Mouse (Mus musculus) mature B cell (primary cell): ENCODE data around the gene Rab20.
"Not testable (repeated sequence)": the region's sequence is repeated elsewhere in the genome, so short reads cannot be mapped to it uniquely, and the experiment has no call there.

ENCODE experiments used
- in situ Hi-C: fragments of 300-500 bp; cut with MboI; formaldehyde crosslinking; loops from 2 replicates; pipeline ENCODE4 v1.14.3; 2019

Rab20 gene

DNA sequence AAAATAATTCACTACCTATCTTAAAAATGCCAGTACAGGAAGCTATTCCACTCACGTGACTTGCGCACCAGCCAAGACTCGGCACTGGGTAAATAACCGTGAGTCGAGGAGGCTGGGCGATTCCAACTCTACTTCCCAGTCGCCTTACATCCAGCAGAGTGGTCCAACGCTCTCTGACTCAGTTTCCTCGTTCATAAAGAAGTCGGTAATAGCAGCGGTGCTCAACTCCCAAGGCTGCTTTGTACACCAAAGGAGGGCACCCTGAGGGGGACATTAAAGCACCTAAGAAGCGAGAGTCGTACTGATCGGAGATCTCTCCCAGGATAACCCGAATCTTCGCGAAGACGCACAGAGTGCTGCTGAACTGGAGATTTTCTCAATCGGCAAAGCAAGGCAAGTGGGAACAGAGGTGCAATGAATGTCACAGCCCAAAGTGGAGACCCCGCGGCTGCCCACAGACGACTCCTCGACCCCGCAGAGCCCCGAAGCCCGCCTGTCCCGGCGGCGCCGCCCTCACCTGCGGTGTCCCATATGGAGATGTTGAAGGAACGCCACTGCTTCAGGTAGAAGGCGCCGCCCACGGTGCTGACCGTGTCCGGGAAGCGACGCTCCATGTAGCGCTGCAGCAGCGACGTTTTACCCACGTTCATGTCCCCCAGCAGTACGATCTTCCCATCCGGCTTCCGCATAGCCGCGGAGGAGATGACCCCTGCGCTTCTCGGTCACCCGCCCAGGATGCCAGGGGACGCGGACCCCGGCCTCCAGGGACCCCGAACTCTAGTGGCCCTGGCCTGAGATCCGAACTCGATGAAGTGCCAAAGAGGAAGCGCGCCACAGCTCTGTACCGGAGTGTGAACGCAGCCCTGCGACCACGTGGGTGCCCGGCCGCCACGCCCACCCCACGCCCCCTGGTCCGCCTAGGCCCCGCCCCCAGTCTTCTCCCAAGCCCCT lies at the start of gene Rab20:
Rab20 (minus strand) TSS at position 900 of the 951 bp plus-strand sequence.
- in situ Hi-C loops = no loop called here

DNA sequence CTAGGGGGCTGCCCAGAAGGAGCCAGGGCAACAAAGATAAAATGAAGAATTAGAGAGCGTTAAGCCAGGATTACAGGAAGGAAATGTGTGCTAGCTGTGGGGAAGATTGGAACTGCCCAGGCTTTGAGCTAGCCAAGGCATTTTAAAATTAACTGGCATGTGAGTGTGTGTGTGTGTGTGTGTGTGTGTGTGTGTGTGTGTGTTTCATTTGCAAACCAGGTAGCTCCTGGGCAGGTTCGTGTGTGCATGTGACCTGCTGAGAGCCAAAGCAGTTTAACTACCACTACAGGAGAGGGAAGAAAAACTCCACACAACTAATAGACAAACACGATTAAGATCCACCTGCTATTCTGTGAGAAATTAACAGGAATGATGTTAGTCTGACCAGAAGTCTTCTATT lies 44.8 kb upstream of the Rab20 start:
- in situ Hi-C loops = no loop called here

DNA sequence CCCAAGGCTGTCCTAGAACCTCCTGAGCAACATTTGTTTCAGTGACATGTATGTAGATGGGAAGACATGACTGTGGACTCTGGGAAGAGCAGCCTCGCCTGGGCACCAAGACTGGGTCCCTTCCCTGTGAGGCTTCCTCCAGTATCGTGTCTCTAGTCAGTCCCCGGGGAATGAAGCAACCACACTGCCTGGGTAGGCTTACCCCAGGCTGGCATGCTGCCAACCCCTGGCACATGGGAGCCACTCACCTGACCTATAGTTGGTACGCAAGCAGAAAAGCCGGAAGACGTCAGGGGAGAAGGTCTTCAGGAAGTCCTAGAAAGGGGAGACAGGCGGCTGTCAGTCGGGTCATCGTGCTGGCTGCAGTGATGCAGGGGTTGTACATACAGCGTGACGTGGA lies 40.2 kb upstream of the Rab20 start:
- in situ Hi-C loops = no loop called here

DNA sequence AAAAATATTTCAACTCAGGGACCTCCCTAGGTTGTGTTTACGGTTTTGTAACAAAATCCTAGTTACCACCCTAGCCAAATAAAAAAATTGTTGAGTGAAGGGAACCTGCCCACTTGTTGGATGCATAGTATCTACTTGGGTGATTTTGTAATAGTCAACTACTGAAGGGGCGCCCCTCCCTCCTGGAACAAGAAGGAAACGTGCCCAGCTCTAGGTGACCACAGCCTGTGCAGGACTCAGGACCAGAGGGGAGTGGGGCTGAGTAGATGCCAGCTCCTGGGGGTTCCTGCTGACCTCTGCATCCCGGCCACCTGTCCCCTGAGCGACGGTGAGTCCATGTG lies 39.5 kb upstream of the Rab20 start:
- in situ Hi-C loops = no loop called here

DNA sequence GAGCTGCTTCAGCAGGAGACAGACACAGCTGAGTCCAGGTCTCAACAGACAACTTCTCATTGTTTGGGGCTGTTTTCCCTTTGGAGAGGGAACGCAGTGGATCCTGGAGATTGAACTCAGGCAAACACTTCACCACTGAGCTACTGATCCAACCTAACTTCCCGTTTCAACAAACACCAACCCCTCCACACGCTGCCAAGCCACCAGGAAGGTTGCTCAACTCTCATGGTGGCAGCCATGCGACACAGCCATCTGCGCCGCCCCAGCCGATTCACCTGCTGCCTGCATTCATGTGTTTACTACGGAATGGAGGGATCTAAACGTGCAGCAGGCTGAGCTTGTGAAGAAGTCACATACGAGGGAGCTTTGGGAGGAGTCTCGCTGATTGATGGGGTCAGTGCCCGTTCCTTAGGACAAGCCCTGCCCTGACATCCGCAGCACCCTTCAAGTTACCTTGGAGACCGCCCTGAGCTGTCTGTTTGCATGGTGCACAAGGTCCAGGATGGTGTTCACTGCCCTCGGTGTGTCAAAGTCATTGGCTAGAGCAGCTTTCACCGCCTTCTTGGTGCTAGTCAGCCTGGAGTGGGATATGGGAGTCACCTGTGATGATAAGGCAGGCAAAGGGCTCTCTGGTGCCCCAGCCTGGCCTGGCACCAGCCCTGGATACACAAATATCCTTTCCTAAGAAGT lies 39.0 kb upstream of the Rab20 start:
- in situ Hi-C loops = no loop called here

DNA sequence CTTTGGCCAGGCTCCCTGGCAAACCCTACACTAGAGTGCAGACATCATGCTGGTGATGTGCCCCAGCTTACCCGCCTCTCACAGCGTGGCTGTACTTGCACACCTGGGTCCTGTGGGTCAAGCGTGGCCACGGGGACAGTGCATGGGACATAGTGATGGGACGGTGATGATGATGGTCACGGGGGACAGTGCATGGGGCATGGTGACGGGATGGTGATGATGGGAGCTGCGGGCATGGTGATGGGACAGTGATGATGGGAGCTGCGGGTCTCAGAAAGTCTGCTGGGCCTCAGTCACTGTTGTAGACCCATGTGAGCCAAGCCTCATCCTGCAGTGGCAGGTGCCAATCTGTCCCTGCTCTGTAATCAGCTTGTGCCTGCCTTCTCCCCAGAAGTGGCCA lies 37.8 kb upstream of the Rab20 start:
- in situ Hi-C loops = no loop called here

DNA sequence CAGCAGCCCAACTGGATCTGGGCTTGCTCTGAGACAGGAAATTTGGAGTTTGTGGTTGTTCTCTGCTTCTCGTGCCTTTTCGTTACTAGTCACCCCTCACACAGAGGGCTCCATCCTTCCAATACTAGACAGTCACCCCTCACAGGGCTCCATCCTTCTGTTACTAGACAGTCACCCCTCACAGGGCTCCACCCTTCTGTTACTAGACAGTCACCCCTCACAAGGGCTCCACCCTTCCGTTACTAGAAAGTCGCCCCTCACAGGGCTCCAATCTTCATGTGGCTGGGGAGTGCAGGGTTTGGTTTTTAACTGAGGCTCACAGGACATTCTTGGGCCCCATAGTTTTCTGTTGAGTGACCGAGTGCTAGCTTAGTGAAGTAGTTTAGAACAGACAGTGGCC lies 34.7 kb upstream of the Rab20 start:
- in situ Hi-C loops = no loop called here

DNA sequence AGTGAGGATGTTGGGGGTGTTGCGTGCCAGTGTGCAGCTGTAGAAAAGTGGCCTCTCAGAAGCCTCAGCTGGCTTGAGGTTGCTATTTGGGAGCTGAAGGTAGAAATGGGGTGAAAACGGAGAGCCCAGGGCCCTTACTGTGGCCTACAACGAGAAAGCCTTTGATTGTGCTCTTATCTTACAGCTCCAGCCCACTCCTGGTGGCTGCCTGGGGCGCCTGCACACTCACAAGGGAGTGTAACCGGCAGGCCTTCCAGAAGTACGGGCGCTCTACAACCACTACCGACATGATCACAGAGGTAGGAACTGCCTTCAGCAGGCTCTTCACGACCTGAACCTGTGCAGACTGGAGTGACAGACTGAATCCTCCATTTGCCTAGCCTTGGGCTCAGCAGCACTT lies 34.2 kb upstream of the Rab20 start:
- in situ Hi-C loops = no loop called here

DNA sequence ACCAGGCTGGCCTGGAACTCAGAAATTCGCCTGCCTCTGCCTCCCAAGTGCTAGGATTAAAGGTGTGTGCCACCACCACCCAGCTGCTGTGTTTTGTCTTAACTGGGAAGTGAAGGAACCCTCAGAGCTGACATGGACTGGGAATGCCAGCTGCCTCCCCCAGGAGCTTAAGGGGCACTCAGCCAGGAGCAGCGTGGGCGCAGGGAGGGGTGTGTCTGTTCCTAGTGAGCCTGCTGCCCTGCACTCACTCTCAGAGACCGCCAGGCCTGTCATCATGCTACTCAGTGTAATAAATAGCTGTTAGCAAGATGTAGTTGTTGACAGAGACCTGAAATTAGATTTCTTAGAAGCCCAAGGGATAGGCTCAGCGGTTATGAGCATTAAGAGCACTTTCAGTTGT lies 32.5 kb upstream of the Rab20 start:
- in situ Hi-C loops = no loop called here

DNA sequence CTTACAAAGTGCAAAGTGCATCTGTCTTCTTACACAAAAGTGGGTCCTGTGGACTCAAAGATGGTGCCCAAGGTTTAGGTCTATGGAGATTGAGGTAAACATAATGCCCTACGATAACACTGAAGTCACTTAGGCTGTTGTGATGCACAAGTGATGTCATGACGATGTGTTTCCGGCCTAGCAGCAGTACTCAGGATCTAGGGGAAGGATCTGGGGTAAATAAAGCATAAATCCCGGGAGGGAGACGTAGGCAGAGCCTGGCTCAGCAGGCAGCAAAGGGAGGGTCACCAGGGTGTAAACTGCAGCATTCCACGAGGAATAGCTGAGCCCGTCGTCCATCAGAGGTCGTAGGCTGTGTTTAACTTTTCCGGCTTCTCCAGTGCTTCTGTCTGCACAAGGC lies 30.4 kb upstream of the Rab20 start:
- in situ Hi-C loops = no loop called here

DNA sequence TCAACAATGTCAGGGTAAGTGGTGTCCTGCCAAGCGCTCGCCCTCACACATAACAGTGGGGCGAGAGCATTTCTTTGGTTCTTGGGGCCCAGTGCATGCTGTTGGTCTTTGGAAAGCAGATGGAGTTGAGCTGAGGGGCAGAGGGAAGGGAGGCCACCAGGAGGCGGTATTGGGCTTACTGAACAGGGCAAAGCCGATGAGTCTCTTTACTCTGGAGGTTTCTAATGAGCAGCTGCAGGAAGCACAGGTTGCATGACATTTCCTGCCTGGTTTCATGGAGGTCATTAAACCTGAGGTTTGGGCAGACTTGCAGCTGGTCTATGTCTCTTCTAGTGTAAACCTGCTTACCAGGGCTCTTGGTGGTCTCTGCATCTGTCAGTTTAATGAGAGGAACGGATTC lies 28.3 kb upstream of the Rab20 start:
- in situ Hi-C loops = no loop called here

DNA sequence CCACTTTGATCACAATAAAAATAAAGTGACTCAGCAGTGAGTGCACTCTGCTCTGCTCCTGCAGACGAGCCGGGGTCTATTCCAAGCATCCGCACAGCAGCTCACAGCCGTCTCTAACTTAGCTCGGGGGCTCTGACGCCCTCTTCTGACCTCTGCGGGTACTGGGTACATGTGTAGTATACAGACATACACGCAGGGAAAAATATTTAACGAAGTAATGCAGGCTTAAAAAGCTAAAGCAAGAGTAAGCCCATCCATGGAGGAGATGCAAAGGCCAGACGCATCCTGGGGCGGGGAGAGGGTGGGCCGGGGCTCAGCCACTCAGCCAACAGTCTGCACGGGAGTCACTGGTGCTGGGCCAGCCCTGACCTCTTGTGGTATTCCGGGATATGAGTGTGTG lies 27.6 kb upstream of the Rab20 start:
- in situ Hi-C loops = no loop called here

DNA sequence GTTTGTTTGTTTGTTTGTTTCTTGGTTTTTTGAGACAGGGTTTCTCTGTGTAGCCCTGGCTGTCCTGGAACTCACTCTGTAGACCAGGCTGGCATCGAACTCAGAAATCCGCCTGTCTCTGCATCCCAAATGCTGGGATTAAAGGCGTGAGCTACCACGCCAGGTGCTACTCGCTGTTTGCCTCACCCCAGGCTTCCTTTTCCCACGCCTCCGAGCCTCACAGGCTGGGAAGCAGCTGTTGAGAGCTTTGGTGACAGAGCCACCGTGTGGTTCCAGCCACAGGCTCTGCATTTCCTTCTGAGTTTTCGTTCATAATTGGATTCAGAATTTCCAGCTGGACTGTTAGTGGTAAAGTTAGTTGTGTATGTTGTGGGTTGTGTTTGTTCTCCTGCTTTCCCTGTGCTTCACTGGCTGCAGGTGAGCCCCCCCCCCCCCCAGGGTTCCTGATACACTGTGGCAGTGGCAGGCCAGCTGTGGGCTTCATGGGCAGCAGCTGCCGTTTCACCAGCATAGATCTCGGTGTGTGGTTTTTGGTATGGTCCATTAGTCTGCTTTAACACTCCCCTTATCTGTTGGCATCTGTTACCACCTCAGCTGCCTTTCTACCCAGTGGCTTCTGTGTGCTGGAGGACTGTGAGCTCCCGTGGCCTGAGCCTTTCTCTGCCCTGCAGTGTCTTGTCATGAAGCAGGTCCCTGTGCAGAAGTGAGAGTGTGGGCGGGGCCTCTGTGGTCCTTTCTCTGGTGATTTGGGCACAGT lies 25.1 kb upstream of the Rab20 start:
- in situ Hi-C loops = no loop called here

DNA sequence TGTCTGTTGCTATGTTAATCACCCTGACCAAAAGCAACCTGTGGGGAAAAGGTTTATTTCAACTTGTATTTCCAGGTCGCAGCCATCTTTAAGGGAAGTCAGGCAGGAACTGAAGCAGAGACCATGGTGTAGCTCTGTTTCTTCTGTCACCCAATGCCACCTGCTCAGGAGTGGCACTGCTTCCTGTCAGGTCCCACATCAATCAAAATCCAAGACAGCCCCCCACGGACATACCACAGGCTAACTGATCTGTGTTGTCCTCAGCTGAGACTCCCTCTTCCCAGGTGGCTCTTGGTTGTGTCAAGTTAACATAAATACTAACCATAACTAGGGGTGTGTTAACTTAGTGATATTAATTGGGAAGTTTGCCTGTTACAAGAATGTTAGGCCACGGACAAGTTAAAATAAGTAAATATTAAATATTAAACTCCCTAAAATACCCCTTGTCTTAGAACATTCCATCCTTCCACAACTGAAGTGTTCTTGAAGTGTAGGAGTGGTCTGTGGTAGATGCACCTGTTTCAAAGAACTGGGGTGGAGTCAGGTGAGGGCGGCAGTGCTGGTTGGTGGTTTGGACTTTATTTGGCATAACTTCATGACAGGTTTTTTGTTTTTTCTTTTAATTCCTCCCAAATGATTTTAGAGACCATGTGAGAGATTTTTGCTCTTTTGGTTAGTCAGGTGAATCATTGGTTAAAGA lies 20.4 kb upstream of the Rab20 start:
- in situ Hi-C loops = no loop called here

DNA sequence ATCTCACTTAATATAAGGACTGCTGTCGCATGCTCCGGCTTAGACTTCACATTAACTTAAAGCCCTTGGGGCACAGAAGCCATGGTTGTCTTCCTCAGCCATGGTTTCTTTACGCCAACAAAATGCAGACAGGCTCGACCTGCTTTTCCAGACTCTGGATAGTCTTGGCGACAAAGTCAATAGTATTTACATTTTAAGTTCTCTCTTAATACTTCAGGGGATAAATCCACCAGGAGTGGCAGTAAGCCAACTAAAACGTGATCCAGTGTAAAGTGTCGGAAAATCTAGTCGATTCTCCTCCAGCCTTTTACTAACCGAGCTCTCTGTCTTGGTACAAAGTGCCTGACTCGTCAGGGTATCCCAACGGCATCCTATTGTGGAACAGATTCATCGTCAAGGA lies 19.8 kb upstream of the Rab20 start:
- in situ Hi-C loops = no loop called here

DNA sequence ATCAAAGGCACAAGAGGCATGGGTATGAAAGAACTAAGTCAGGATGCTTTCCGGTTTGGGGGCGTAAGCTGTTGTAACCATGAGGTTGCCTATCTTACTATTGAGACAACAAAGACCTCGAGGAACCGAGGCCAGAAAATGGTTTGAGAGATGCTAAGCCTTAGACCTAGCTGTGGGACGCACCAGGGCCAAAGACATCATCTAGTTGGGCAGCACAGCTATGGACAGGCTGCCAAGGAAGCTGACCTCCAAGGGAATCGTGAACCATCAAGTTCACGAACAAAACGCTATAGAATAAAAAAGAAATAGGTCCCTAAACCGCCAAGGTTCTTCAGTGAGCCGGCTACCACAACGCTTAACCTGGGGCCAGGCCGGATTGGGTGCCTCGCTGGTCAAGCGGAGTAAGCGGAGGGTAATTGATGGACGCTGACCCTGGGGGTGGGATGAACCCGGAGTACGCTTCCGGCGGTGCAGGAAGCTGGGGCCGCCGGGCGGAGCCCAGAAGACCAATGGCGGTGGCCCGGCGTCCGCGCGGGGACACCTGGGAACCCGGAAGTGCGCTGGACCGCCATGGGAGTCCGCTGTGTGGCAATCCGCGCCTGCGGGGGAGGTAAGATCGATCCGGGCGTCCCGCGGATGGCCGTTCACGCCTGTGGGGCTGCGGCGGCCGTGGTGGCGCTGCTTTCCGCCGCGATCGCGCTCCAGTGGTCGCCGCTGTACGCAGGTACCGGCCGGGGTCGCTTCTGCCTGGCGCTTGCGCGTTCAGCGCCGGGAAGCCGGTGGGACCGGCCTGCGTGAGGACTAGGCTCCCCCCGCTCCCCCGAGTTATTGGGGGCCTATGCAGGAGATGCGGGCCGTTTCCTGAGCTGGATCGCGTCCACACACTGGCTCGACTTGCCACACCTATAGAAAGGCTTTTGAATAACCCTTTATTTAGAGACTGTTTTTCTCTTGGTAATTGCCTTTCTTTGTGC lies 18.8 kb upstream of the Rab20 start, which contains the start of gene Naxd:
Naxd (plus strand) TSS at position 490 of the 974 bp plus-strand sequence.
- in situ Hi-C loops = no loop called here

DNA sequence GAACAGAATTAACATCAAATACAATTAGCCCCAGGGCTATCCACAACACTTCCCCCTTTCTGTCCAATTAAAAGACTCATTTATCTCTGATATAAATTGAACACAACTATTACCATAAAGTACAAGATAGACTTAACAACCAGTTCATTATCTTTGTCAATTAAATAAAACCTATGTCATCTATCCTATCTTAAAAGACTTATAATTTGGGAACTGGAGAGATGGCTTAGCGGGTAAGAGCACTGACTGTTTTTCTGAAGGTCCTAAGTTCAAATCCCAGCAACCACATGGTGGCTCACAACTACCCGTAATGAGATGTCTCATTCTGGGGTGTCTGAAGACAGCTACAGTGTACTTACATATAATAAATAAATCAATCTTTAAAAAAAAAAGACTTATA lies 13.8 kb upstream of the Rab20 start:
- in situ Hi-C loops = not testable (repeated sequence)

DNA sequence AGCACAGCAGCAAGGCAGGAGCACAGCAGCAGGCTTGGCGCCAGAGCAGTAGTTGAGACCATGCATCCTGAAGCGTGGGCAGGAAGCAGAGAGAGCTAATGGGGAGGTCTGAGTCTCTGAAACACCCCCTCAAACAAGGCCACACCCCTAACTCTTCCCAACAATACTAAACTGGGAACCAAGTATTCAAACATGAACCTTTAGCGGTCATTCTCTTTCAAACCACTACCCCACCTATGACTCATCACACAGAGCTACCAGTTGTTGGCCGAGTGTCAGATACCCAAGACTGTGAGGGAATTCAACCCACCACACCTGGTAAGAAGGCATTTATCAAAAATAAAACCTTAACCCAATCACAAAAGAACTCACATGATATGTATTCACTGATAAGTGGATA lies 8.7 kb upstream of the Rab20 start:
- in situ Hi-C loops = no loop called here

DNA sequence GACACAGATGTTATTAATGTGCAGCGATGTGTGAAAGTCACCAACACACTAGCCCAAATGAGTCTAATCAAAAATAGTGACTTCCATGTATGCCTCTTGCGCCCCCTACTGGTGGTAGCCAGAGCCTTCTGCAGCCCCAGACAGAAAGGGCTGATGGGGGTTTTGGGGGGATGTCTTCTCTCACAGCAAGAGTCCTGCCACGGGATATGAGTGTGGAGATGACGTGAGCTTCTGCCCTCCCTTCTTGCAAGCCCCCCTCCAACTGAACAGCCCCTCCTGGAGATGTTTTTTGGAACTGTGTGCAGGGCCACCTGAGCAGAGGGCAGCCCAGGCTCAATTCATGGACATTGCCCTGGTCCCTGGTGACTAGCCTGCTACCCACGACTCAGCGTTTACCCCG lies 7.6 kb upstream of the Rab20 start:
- in situ Hi-C loops = no loop called here

DNA sequence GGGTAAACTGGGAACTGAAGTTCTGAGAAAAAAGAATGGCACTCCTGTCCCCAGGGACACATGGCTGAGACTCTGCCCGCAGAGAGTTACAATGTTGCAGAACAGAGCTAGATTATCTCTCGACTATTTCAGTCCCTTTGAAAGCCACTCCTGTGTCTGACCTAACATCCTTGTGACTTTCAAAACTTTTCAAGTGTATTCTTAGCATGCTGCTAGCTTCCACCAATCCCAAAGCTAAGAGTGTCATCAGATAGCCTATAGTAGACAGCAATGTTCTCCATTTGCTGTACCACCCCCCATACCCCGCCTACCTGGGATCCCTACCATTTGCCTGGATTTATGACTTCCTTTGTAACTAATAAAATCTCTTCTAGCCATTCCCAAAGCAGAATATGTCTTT lies 4.0 kb upstream of the Rab20 start:
- in situ Hi-C loops = no loop called here

DNA sequence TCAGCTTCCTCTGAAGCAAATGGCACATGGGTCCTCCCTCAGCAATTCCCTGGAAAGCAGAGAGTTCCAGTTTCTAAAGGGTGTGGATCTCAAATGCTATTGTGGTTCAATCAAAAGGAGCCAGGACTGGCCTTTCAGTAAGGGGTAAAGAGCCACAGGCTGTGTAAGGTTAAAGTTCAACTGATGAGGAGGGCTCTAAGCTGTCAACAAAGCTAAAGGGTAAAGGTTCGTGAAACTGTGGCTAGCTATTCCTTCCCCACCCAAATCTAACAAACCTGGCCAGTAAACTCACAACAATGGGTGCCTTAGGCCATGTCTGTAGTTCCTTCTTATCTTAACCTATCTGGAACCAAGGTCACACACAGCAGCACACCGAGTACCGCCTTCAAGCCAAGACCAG lies 3.4 kb upstream of the Rab20 start:
- in situ Hi-C loops = no loop called here
